Mouse (Mus musculus) duodenum, adult 2 months (tissue): Measurements from ENCODE around the gene Plxna4. TPM values are rescaled to one million over a fixed set of nuclear protein-coding genes. Genes with fewer than 3 reads are reported as not detected.

Experiments
- polyA plus RNA-seq: library from polyadenylated mRNA; depleted of rRNA; stranded (reverse); fragments of >200 nt; gene quantifications from 2 replicates; pipeline ENCODE4 v1.2.3, GENCODE M21; 2012; ENCODE audit warnings: low replicate concordance; rRNA removed

Gene Plxna4
- 0.44 and 0.51 TPM in 2 replicates for polyA plus RNA-seq

DNA sequence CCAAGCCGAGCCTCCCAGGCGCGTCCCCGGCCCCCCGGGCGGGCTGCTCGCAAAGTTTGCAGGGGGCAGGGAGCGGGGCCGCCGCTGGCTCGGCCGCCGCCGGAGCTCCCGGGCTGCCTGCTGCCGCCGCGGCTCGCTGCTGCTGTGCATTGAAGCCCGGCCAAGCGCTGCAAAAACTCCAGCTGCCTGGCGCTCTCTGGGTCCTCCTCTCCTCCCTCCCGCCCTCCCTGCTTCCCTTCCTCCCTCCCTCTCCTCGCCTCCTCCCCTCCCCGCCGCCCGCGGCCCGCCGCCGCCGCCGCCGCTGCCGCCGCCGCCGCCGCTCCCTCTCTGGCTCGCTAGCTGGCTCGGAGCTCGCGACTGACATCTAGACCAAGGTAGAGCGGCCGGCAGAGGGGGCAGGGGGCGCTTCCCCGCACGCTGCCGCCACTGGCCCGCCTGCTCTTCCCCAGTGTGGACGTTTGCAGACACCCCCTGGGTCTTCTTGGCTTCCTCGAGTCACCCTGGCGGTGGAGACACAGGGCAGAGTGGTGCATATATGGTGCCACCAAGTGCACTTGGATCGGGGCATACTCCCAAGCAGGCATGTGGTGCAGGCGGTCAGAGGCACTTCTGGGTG, at the start of gene Plxna4:
Plxna4 (minus strand) TSS at position 137 of the 616 bp plus-strand sequence.

